19 mouse cellular contexts compared by ENCODE assay signal in the genomic region with DNA sequence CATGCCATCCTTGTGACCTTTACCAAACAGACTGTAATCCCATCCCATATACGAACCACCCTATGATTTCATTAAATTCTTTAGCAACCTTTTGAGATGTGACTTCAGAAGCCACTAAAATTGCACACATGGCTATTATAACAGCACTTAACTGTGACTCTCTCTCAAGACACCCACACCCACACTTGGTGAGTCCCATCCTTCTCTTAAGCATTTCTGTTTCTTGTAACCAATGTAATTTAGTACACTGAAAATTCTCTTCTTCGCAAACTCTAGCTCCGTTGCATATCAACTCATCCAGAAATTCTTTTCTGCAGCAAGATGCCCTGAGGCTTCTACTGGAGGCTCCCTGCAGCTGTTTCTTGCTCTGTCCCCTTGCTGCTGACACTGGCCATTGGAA.
DNase-seq lines count a peak whose midpoint lies in the region; TF ChIP-seq lines count a peak whose summit lies in the region.
"Had no signal": no experiment of that assay in that cellular context is flagged by ENCODE, and none has a peak within 500 bp of the region (broad histone marks: within the 10 kb centered on the region; RNA-seq: fewer than 3 reads in every experiment).

No protein-coding gene starts in this region.

- TF ChIP-seq CTCF in cortical plate, adult 2 months (IDR thresholded peaks at IDR 0.05; ENCODE audit: extremely low read depth, insufficient read depth, low read length), result no peak

- H3K4me3 ChIP-seq in cortical plate, adult 2 months (ENCODE audit: insufficient read depth, low read length), result no peak overlapping the region
- H3K4me3 ChIP-seq: embryonic facial prominence, embryonic 10.5 days; embryonic facial prominence, embryonic 12.5 days; forebrain, embryonic 13.5 days; forebrain, embryonic 15.5 days had no signal

- no peak for TF ChIP-seq POLR2A in cortical plate, adult 2 months (IDR thresholded peaks at IDR 0.05; ENCODE audit: extremely low read depth, insufficient read depth, low read length)

- peak; percentile 15 for DNase-seq in right cerebral cortex, adult 18-20 months
- DNase-seq in right cerebral cortex, postnatal 4 days, result no peak
- no peak for DNase-seq in ovary, adult 18-20 months (ENCODE audit: low spot score)
- DNase-seq in kidney, postnatal 25 days, result no peak
- DNase-seq: adrenal gland, adult 2 months; adrenal gland, postnatal 10 days; adrenal gland, postnatal 36 days; cerebellum, adult 11 months; cerebellum, adult 18-20 months; cerebellum, adult 8-10 months; cerebellum, adult 9-11 months; cerebellum, postnatal 14 days; cerebellum, postnatal 36 days; forebrain, postnatal 0 days had no signal

- no peaks in the 10 kb centered on the region; the same call in 1 of the 2 replicates for H3K4me1 ChIP-seq in cortical plate, adult 2 months (ENCODE audit: control insufficient read depth, insufficient read depth, low read length)
- H3K4me1 ChIP-seq: embryonic facial prominence, embryonic 12.5 days; forebrain, embryonic 13.5 days; forebrain, embryonic 15.5 days had no signal

- H3K27ac ChIP-seq in cortical plate, adult 2 months (ENCODE audit: insufficient read depth, low read length), result peak overlapping the region; percentile 65; the same call in 1 of the 2 replicates
- H3K27ac ChIP-seq: embryonic facial prominence, embryonic 10.5 days; embryonic facial prominence, embryonic 12.5 days; forebrain, embryonic 13.5 days; forebrain, embryonic 15.5 days had no signal
